Mouse (Mus musculus) testis, adult 2 months (tissue): ENCODE measurements around the gene Ezh1.

Experiments used
- CTCF ChIP-seq: fragments of 200-500 bp; IDR thresholded peaks from 2 replicates; pipeline ENCODE4 v1.5.1; 2012; ENCODE audit warnings: low read depth, mild to moderate bottlenecking, inconsistent platforms, low read length, moderate library complexity; ENCODE audit not compliant: control insufficient read depth, insufficient read depth, insufficient replicate concordance
- POLR2A ChIP-seq: fragments of 200-500 bp; IDR thresholded peaks from 2 replicates; pipeline ENCODE4 v1.6.1; 2012; ENCODE audit warnings: low read depth, mild to moderate bottlenecking, inconsistent platforms, low read length, moderate library complexity; ENCODE audit not compliant: control insufficient read depth

DNA sequence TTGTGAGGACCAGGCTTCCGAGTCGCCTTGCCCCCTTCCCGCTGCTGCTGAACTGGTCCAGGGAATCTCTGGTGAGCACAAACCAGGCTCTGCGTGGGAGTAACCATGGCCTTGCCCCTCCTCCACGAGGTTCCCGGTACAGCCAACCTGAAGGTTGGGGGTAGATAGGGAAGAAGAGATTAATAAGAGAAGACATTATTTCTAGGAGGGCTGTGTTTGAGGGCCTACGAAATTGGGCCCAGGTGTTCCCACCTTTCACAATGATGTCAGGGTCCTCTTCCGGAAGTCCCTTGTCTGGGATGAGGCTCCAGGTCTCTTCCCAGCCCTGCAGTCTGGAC is 58.3 kb downstream of the Ezh1 start:
- TF ChIP-seq CTCF (no peak), POLR2A (no peak)
